Mouse (Mus musculus) olfactory bulb, adult 2 months (tissue): ENCODE data around the gene Zfp704.

Source experiments
- CTCF ChIP-seq: fragments of 200-500 bp; IDR thresholded peaks from 2 replicates; pipeline ENCODE4 v1.5.1; 2012; ENCODE audit warnings: low read depth, mild to moderate bottlenecking, low read length, moderate library complexity; ENCODE audit not compliant: insufficient read depth
- POLR2A ChIP-seq: fragments of 200-500 bp; IDR thresholded peaks from 2 replicates; pipeline ENCODE4 v1.6.1; 2012; ENCODE audit warnings: mild to moderate bottlenecking, low read depth, low read length, moderate library complexity; ENCODE audit not compliant: insufficient read depth

DNA sequence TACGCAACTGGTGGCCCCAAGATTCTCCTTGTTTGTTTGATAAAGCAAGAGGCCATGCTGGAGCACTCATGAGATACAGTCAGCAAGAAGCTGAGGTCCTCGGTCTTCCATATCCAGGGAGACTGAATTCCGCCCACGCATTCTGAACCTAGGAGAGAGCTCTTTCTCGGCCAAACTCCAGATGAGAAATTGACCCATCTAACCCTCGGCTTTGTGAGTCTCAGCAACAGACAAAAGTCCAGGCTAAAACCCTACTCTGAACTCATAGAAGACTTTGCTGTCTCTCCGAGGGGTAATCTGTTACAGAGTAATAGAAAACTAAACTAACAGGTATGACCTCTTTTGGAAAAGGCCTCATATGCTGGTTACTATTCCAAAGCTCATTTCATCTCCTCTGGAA is 4.9 kb downstream of the Zfp704 start:
- no peak for TF ChIP-seq CTCF
- no peak for TF ChIP-seq POLR2A
